Comparison of ENCODE assay signal across 8 mouse cellular contexts in the genomic region with DNA sequence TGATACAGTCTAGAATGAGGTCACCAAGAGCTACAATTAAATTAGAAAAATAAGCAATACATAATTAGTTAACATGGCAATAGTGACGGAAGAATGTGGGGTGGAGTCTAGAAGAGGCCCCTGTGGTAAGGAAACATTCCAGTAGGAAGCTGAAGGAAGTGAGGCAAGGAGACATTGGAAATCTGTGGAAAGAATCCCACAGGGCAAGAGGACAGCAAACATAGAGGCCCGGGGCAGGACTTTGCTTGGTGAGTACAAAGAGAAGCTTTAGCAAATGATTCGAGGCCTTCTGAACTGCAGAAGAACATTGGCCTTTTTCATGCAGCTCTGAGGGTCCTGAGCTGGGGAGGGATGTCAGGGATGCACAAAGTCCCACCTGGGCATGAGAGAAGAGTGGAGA. TPM values are rescaled to one million over a fixed set of nuclear protein-coding genes. Genes with fewer than 3 reads are reported as not detected.
DNase-seq lines count a peak whose midpoint lies in the region; ATAC-seq and TF ChIP-seq lines count a peak whose summit lies in the region.
"Had no signal": no experiment of that assay in that cellular context is flagged by ENCODE, and none has a peak within 500 bp of the region (broad histone marks: within the 10 kb centered on the region; RNA-seq: fewer than 3 reads in every experiment).

A gene (plus strand): TSS at position 166 of the 400 bp plus-strand sequence.

- no peak for TF ChIP-seq CTCF in cortical plate, adult 2 months (IDR thresholded peaks at IDR 0.05; ENCODE audit: extremely low read depth, insufficient read depth, low read length)
- TF ChIP-seq CTCF in hindbrain, postnatal 0 days (IDR thresholded peaks at IDR 0.05; ENCODE audit: low read depth), result no peak

- intact Hi-C loops in left cerebral cortex, postnatal 36 days (cut with DNase I), result no loop called here

- no peak within 1 kb of the TSS for H3K4me3 ChIP-seq in cortical plate, adult 2 months (ENCODE audit: insufficient read depth, low read length)
- H3K4me3 ChIP-seq in hindbrain, postnatal 0 days (ENCODE audit: low read length), result no peak within 1 kb of the TSS

- no peak within 1 kb of the TSS for H3K27ac ChIP-seq in cortical plate, adult 2 months (ENCODE audit: insufficient read depth, low read length)
- H3K27ac ChIP-seq in hindbrain, postnatal 0 days, result no peak within 1 kb of the TSS

- no peaks in the 10 kb centered on the region; the same call in 1 of the 2 replicates for H3K4me1 ChIP-seq in cortical plate, adult 2 months (ENCODE audit: control insufficient read depth, insufficient read depth, low read length)
- no peaks in the 10 kb centered on the region for H3K4me1 ChIP-seq in hindbrain, postnatal 0 days (ENCODE audit: insufficient read depth, low read length)

- no peak for TF ChIP-seq POLR2A in cortical plate, adult 2 months (IDR thresholded peaks at IDR 0.05; ENCODE audit: extremely low read depth, insufficient read depth, low read length)

- WGBS in hindbrain, postnatal 0 days, result 87% methylated on average over 3 of the region's 3 CpGs

- no peak for ATAC-seq in hindbrain, postnatal 0 days
- ATAC-seq in inflammation-experienced regulatory T-cells, adult 6 months, result no peak
- ATAC-seq: Patski had no signal

- DNase-seq in layer of hippocampus, adult 8-10 months (ENCODE audit: low spot score in 2 of 2), result no peak
- no peak for DNase-seq in layer of hippocampus, adult 9-10 months (ENCODE audit: low spot score)
- no peak for DNase-seq in hindbrain, postnatal 0 days (ENCODE audit: low spot score)
- no peak for DNase-seq in left cerebral cortex, postnatal 36 days (ENCODE audit: low spot score in 2 of 2)
- no peak for DNase-seq in right cerebral cortex, postnatal 4 days

- no peaks in the 10 kb centered on the region for H3K36me3 ChIP-seq in hindbrain, postnatal 0 days (ENCODE audit: insufficient read depth, low read length)

- no peaks in the 10 kb centered on the region for H3K9me3 ChIP-seq in hindbrain, postnatal 0 days (ENCODE audit: low read length)

- no peak within 1 kb of the TSS for H3K9ac ChIP-seq in hindbrain, postnatal 0 days (replicated peaks; ENCODE audit: low read length)

- H3K27me3 ChIP-seq in hindbrain, postnatal 0 days (ENCODE audit: insufficient read depth, low read length), result no peaks in the 10 kb centered on the region
- H3K27me3 ChIP-seq: Patski had no signal

- no peak within 1 kb of the TSS for H3K4me2 ChIP-seq in hindbrain, postnatal 0 days (ENCODE audit: low read depth, low read length)

RNA-seq across cellular contexts. Expression of the gene that starts here (rescaled TPM):
- 100 to 1,000 TPM; 181 to 224 (median 200) TPM for total RNA-seq in layer of hippocampus, adult 8-10 months (2022)
- 140 and 142 TPM in 2 replicates for polyA plus RNA-seq in cortical plate, adult 2 months (2012; rRNA removed)
- 59.5 and 70.5 TPM in 2 replicates for total RNA-seq in hindbrain, postnatal 0 days (2014; rRNA removed)
- polyA plus RNA-seq in hindbrain, postnatal 0 days (2015; fragmentation: Nextera tagmentation; extraction: Ambion mirVana), result 16.5 and 17.4 TPM in 2 replicates
- total RNA-seq in left cerebral cortex, postnatal 36 days (2021), result 100 to 1,000 TPM; 219 to 272 TPM
- polyA plus RNA-seq in inflammation-experienced regulatory T-cells, adult 6 months (2017; shearing (Covaris generic)), result 1 to 10 TPM; 3.4 to 8.2 (median 8.2) TPM
